Mouse (Mus musculus): ENCODE measurements around the gene Efnb2.

Efnb2 gene

DNA sequence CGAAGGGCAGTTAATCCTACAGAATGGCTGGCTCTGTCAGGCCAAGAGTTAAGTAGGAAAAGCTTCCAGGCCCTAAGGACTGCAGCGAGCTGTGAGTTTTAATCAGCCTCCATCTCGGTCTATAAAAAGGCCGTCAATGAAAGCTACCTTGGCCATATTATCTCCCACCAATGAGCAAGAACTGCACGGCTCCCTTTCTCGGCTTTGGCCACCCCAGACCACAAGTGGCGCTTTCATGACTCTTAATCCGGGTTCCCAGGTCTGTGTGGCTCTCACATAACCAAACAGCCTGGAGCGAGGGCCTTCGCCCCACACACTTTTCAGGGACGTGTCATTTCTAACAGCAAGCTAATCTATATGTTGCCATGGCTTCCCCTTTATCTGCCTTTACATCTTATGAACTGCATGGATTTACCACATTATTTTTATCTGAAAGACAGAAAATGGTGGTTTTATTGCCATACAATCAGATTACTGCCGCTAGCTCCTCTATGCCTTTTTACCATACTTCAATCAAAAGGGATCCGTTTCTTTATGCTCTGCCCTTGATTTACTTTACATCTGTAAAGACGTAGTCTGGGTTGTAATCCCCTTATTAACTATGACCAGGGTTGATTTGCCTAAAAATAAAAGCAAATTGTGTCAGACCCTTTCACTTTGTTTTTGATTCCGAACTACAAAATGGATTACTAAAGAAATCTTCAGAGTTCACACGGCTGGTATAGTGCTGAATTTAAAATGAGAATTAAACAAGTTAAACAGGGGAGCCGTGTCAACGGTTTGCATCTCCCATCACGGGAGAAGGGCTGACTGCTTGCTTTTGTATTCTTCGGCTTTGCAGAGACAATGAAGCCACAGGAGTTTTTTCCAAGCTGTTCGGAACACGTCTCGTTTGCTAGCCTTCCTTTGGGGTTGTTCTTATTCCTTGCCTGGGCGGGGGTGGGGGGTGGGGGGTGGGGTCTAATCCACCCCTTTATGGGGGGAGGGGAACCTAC lies 5.4 kb downstream of the Efnb2 start:
- no peak for DNase-seq (ENCODE audit: low spot score)

DNA sequence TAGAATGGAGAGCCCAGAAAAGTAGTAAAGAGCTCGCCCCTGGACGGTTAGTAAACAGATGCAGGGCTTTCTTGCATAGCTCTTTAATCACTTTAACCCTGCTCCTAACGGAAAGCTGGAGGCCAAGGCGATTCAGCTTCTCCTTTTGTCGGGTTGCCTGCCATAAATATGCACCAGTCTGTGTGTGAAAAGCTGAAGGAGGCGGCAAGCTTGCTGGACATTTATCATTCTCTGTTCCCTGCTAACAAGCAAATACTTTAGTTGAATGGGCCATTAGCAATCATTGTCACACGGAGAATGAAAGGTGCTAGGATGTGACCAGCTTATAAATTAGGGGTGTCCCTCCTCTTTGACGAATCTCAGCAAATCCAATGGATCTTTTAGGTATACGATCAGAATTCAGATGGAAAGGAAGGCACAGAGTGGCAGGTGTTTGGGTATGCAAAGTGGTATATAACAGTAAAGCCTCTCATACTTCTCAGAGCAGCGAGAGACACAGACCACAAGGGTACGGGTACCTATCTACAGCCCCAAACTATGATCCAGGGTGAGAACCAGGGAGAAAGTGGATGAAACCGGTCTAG lies 7.0 kb downstream of the Efnb2 start:
- no peak for DNase-seq (ENCODE audit: low spot score)

DNA sequence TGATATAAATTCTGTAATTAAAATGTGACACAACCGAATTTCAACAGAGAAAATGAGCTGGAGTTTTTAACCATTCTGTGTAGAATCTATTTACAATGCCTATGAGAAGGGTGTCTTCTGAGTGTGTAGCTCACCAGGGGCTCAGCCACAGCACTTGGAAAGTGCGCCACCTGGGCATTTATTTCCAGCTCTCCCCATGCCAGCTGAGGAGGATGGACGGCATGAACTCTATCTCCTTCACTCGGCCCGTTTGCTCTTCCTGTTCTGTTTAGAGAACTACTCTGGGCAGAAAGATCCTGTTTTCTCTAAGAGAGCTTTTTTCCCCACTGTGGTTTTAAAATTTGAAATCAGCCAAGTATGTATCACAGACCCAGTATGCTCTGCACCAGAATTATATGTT lies 7.7 kb downstream of the Efnb2 start:
- DNase-seq (ENCODE audit: low spot score), result no peak

DNA sequence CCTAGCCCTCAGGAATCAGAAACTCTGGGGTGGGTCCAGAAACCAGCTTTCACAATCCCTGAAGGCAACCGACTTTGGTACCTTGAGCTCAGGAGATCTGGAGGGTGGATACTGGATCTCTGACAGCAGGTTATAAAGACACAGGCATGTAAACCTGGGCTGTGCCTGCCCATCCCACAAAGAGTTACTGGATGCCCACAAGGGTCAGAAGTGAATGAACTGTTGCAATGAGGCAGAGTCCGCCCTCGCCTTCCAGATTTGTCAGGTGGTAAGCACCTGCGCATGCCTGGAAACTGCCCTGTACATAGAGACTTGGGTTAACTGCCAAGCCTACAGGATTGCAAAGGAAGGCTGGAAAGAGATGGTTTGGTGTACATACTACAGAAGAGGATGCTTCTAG lies 8.7 kb downstream of the Efnb2 start:
- DNase-seq (ENCODE audit: low spot score), result no peak

DNA sequence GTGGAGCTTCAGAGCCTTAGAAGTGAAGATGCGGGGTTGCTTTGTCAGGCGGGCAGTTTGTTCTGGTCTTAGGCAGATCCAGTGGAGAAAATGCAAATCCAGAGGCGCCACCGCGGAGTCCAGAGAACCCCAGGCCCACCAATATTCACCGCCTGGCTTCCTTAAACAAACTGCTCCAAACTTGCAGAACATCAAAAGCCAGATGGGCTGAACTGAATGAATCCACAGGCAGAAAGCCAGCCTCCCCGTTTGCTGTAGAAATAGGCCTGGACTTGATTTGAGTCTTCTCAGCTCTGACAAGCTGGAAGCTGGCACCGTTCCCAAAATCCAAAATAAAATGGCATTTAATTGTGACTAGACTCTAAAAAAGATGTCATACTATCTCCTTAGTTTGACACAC lies 11.1 kb downstream of the Efnb2 start:
- no peak for DNase-seq (ENCODE audit: low spot score)

DNA sequence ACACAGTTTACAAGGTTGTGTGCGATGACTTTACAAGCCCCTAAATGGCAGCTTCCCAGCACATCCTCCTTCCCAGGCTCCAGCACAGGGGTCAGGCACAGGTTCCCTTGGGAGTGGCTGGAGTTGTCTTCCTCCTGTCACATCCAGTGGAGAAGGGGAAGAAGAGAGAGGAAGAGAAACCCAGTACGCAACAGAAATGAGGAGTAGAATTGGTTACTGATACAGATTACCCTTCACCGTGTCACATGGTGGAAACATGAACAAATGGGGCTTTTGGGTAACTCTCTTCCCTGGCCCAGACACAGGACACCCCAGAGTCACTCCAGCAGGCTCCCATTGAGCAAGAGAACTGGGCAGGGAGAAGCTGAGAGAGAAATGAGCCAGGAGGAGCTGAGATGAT lies 11.5 kb downstream of the Efnb2 start:
- no peak for DNase-seq (ENCODE audit: low spot score)

DNA sequence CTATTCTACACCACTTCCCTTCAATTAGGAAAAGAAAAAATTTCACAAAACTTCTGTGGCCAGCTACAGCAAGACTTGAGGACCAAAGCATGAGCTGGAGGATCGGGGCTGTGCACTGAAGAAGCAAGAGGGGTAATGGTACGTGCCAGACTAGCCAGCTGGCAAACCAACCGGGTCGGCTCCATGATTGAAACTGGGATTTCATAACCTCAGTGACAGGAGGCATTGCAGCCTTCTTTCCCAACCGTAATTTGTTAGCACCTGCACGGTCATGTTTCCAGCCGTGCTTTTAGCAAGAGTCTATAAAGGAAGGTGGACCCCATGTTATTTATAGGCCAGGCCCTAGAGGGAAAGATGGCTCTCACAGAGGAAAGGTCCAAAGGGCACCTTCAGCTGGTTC lies 12.4 kb downstream of the Efnb2 start:
- no peak for DNase-seq (ENCODE audit: low spot score)

- no peak for DNase-seq (ENCODE audit: low spot score)
Measured at GRCm38 (mm10) chr8:8647824-8648223, 13.2 kb downstream of the Efnb2 start.

- no peak for DNase-seq (ENCODE audit: low spot score)
Measured at GRCm38 (mm10) chr8:8647319-8647718, 13.7 kb downstream of the Efnb2 start.

- DNase-seq (ENCODE audit: low spot score), result no peak
Measured at GRCm38 (mm10) chr8:8644160-8644915, 16.7 kb downstream of the Efnb2 start.

DNA sequence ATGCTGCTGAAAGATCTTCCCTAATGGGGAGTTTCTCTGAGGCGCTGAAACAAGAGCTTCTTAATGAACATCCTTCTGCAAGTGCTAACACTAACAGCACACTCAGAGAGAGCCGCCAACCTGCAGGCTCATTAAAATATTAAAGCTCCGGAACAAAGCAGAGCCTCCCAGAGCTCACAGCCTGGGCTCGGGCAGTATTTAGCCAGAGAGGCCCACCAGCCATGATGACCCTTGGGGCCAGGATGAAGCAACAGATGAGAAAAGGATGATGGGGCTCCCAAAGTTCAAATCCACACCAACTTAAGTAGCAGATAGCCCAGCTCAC lies 20.8 kb downstream of the Efnb2 start:
- DNase-seq (ENCODE audit: low spot score), result no peak

GRCm38 (mm10) chr8:8639569-8640263 lies 21.3 kb downstream of the Efnb2 start:
- no peak for DNase-seq (ENCODE audit: low spot score)

DNA sequence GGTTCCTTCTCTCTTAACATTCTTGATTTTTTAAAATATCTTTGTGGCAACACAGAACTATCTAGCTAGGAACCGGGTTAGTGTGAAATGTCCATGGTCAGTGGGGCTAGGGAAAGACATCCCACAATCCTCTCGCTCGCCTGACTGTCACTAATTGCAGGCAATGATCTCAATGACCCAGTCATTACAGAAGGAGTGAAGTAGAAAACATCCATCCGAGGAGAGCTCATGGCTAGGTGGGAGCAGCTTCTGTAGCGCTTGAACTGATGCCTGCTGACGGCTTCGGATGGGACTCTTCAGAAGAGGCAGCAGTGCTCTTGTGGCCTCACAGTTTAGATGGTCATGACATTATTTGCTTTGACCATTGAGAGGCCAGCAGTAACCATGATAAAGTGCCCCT lies 29.6 kb downstream of the Efnb2 start:
- DNase-seq (ENCODE audit: low spot score), result no peak

DNA sequence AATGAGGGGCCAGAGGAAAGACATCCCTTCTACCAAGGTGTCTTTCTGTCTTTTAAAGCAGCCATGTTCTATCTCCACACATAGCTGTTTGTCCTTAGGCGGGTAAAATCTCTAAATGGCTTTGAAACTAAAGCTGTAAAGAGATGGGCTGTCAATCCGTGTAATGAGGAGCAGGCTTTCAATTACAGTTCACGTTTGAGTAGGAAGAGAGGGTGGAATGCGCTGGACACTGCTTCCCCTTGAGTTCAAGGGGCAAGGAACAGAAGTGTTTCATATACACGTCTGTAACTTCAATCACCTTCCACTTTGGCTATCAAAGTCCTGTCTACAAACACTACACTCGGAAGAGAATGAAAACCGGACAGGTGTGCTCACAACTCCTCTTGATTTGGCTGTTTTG lies 37.0 kb downstream of the Efnb2 start:
- no peak for DNase-seq (ENCODE audit: low spot score)

- no peak for DNase-seq (ENCODE audit: low spot score)
Measured at GRCm38 (mm10) chr8:8623486-8623885, 37.6 kb downstream of the Efnb2 start.

DNA sequence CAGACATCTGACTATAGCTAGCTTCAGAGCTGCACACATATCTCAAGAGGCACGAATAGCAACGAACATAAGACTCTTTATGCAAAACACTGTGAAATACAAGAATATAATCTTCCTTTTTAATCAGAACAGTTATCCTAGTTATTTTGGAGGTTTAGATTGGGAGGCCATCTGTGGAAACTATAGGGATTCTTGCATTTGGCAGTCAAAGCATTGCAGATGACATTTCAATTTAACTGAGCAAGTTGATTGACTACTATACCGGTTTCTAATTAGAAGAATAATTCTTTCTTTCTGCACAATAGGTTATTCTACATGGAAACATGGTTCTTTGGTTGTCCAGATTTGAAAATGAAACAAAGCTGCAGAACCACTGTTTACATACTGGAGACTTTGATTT lies 38.6 kb downstream of the Efnb2 start:
- no peak for DNase-seq (ENCODE audit: low spot score)

DNA sequence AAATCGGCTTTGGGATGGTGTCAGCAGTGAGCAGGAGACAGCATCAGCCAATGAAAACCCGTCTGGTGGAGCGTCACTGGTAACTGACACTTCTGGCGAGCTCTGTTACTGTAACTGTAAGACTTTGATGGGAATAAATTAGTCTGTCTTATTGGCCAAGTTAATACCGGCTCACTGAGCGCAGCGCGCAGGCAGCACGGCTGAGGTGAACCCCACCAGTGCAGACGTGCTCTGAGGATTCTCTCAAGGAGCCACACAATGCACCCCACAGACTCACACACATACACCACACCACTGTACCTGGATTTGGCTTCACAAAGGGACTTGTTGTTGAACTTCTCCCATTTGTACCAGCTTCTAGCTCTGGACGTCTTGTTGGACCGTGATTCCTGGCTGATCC lies 39.0 kb downstream of the Efnb2 start:
- DNase-seq (ENCODE audit: low spot score), result no peak

- no peak for DNase-seq (ENCODE audit: low spot score)
Measured at GRCm38 (mm10) chr8:8621236-8621917, 39.7 kb downstream of the Efnb2 start.

- DNase-seq (ENCODE audit: low spot score), result no peak
Measured at GRCm38 (mm10) chr8:8620536-8620935, 40.5 kb downstream of the Efnb2 start.

DNA sequence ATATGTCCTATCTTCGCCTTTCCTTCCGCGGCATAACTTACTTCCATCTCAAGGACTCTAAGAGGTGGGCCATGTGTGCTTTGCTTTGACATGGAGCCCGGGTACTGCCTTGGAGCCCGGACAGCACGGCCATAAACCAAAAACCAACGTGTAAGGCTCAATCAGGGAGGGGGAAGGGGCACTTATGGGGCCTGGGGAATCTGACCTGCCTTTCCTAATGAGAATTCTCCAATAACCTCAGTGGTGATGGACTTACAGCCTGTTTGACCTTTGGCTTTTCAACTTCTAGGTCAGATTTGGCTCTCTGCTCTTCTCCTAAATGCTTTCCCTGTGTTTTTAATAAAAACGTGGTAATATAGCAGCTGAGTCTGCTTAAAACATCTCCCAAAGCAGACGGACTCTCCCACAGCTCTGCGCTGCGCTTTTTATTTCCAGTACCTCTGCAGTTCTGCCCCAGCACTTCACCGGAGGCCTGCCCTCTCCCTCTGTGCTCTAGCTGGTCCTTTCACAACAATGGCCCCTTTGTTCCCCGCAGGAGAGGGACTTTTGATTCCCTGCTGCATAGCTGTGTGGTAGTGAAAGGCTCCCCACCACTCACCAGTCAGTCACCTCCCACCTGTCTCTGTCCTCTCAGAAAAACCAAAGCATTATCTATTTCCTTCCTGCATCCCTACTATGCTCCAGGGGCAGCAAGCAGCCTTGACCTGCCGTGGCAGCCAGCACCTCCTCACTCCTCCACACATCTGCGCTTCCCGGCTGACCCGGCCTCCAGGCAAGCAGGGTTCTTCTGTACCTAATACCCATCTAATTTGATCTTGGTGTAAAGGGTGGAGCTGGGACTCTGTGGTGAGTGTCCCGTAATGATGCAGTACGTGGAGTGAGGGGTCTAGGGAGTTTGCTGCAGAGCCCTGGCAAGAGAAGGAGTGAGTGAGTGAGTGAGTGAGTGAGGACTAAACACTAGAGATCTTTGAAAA lies 41.5 kb downstream of the Efnb2 start:
- no peak for DNase-seq (ENCODE audit: low spot score)

- DNase-seq (ENCODE audit: low spot score), result no peak
Measured at GRCm38 (mm10) chr8:8613844-8614243, 47.2 kb downstream of the Efnb2 start.
